Mouse (Mus musculus) heart, postnatal 0 days (tissue): ENCODE data around the gene Sorcs2. TPM values are rescaled to one million over a fixed set of nuclear protein-coding genes. Genes with fewer than 3 reads are reported as not detected.

Experiments
- ATAC-seq: fragments of 200-750 bp; cut with Nextera tagmentation; 2 replicates; pipeline ENCODE4 v1.8.0; 2017; ENCODE audit warnings: low read depth, moderate number of reproducible peaks, moderate library complexity; ENCODE audit not compliant: insufficient read depth
- DNase-seq: peaks from one replicate; pipeline ENCODE4 v3.0.0-alpha.2; 2016; ENCODE audit warnings: low spot score
- H3K27ac ChIP-seq: fragments of 300-500 bp; sonication (generic); 2 replicates; pipeline ENCODE4 v1.5.1; 2014; ENCODE audit warnings: low read depth, mild to moderate bottlenecking
- H3K27me3 ChIP-seq: fragments of 300-500 bp; sonication (generic); 2 replicates; pipeline ENCODE4 v1.6.1; 2014; ENCODE audit warnings: low read length, mixed read lengths; ENCODE audit not compliant: control insufficient read depth, insufficient read depth
- H3K36me3 ChIP-seq: fragments of 300-500 bp; sonication (generic); replicated peaks from 2 replicates; pipeline ENCODE4 v1.6.1; 2014; ENCODE audit warnings: low read length, mixed read lengths; ENCODE audit not compliant: control insufficient read depth, insufficient read depth
- H3K4me1 ChIP-seq: fragments of 300-500 bp; sonication (generic); 2 replicates; pipeline ENCODE4 v1.6.1; 2014; ENCODE audit warnings: antibody characterized with exemption; ENCODE audit not compliant: control insufficient read depth, insufficient read depth
- H3K4me2 ChIP-seq: fragments of 300-500 bp; sonication (generic); 2 replicates; pipeline ENCODE4 v1.6.1; 2014; ENCODE audit warnings: low read depth, mild to moderate bottlenecking, low read length, moderate library complexity
- H3K4me3 ChIP-seq: fragments of 300-500 bp; sonication (generic); 2 replicates; pipeline ENCODE4 v1.5.1; 2014; ENCODE audit warnings: low read depth, low read length
- H3K9ac ChIP-seq: fragments of 300-500 bp; sonication (generic); replicated peaks from 2 replicates; pipeline ENCODE4 v1.6.1; 2014; ENCODE audit warnings: low read depth, low read length, mixed read lengths
- H3K9me3 ChIP-seq: fragments of 300-500 bp; sonication (generic); replicated peaks from 2 replicates; pipeline ENCODE4 v1.6.1; 2016; ENCODE audit warnings: low read length; ENCODE audit not compliant: control insufficient read depth
- CTCF ChIP-seq: IDR thresholded peaks from 2 replicates; pipeline ENCODE4 v1.5.1; 2016; ENCODE audit warnings: antibody characterized with exemption, control low read depth, low read depth
- EP300 ChIP-seq: IDR thresholded peaks from 2 replicates; pipeline ENCODE4 v1.6.1; 2016; ENCODE audit warnings: antibody characterized with exemption, low read depth
- WGBS: fragments of 180-500 bp; shearing (Covaris S2); extraction: QIAGEN DNeasy Blood & Tissue Kit; methylation state at CpG from one replicate; pipeline ENCODE4 v1.1.7; 2014; 5-methylcytosine and 5-hydroxymethylcytosine counted together
- polyA plus RNA-seq: library from polyadenylated mRNA; unstranded; fragments of >200 nt; fragmentation: Nextera tagmentation; extraction: Ambion mirVana; gene quantifications from 2 replicates; pipeline ENCODE4 v1.2.1, GENCODE M21; 2015
- total RNA-seq: library from RNA; depleted of rRNA; stranded (reverse); fragments of >200 nt; gene quantifications from 2 replicates; pipeline ENCODE4 v1.2.3, GENCODE M21; 2014; ENCODE audit warnings: low replicate concordance

Gene Sorcs2
- total and polyA plus RNA-seq, 2 experiments from 2014 or later: 3.7 to 32.6 TPM

GRCm38 (mm10) chr5:36007649-36008048, 390.3 kb downstream of the Sorcs2 start:
- 77% methylated on average over 10 of the region's 10 CpGs for WGBS

DNA sequence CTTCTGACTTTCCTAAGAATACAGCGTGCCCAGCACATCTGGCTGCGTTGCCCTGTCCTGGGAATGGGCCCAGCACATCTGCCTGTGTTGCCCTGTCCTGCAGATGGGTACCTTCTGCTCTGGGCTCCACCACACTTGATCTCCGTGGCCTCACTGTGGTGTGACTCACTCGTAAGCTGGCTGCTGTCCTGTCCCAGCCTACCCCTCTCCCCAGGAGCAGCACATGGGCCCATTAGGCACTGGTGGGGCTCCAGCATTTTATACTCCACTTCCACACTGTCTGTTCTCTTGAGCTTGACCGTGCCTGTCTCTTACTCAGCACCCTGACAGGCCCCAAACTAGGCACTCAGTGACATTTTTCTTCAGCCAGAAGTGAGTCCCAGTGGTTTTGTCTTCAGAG, 391.4 kb downstream of the Sorcs2 start:
- no peak for DNase-seq
- Histone ChIP-seq H3K4me2 (no peak overlapping the region), H3K4me3 (no peak overlapping the region), H3K4me1 (no peaks in the 10 kb centered on the region), H3K9ac (no peak overlapping the region), H3K36me3 (peaks cover 17% of the 10 kb centered on the region), H3K9me3 (no peaks in the 10 kb centered on the region), H3K27ac (no peak overlapping the region), H3K27me3 (no peaks in the 10 kb centered on the region)
- 60% methylated on average over 5 of the region's 5 CpGs for WGBS
- TF ChIP-seq CTCF (no peak), EP300 (no peak)
- peak; percentile 8; the same call in 1 of the 2 replicates for ATAC-seq

More at GRCm38 (mm10) chr5:36007649-36008048, 390.3 kb downstream of the Sorcs2 start:
- TF ChIP-seq CTCF: no peak
- H3K4me2 ChIP-seq: no peak overlapping the region
- no peak for DNase-seq
- H3K4me3 ChIP-seq: no peak overlapping the region
- H3K9ac ChIP-seq: no peak overlapping the region
- peaks cover 6% of the 10 kb centered on the region; the same call in 1 of the 2 replicates for H3K36me3 ChIP-seq
- no peaks in the 10 kb centered on the region for H3K9me3 ChIP-seq
- no peaks in the 10 kb centered on the region for H3K27me3 ChIP-seq
- H3K4me1 ChIP-seq: no peaks in the 10 kb centered on the region
- ATAC-seq: no peak
- H3K27ac ChIP-seq: no peak overlapping the region

DNA sequence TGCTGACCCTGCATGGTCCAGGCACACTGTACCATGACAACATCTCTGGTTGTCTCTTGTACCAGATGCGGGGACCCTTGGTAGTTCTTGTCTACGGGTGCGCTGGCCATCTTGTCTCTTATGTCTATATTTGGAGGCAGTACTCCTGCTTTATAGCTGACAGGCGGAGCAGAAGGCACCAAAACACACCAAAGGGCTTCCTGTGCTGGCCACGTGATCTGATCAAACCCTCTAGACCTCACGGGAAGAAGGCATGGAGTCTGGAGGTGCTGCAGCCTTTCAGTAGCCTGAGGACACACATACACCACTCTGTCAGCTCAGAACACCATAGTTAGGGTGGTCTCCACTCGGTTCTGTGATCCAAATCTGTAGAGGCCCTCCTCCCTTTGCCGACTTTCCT, 391.8 kb downstream of the Sorcs2 start:
- Histone ChIP-seq H3K4me3 (no peak overlapping the region), H3K4me1 (no peaks in the 10 kb centered on the region), H3K27ac (no peak overlapping the region), H3K36me3 (peaks cover 22% of the 10 kb centered on the region), H3K9ac (no peak overlapping the region), H3K4me2 (no peak overlapping the region), H3K9me3 (no peaks in the 10 kb centered on the region), H3K27me3 (no peaks in the 10 kb centered on the region)
- TF ChIP-seq CTCF: no peak
- TF ChIP-seq EP300: no peak
- DNase-seq (no peak), ATAC-seq (no peak)
- WGBS: 63% methylated on average over 8 of the region's 8 CpGs

GRCm38 (mm10) chr5:36003797-36004196, 394.1 kb downstream of the Sorcs2 start:
- no peak overlapping the region for H3K4me2 ChIP-seq
- no peaks in the 10 kb centered on the region for H3K27me3 ChIP-seq
- peaks cover 44% of the 10 kb centered on the region for H3K36me3 ChIP-seq
- H3K4me1 ChIP-seq: no peaks in the 10 kb centered on the region
- no peaks in the 10 kb centered on the region for H3K9me3 ChIP-seq
- 77% methylated on average over 10 of the region's 10 CpGs for WGBS
- no peak for ATAC-seq
- H3K27ac ChIP-seq: no peak overlapping the region
- TF ChIP-seq CTCF: no peak
- no peak for TF ChIP-seq EP300
- no peak for DNase-seq
- H3K4me3 ChIP-seq: no peak overlapping the region
- no peak overlapping the region for H3K9ac ChIP-seq

- WGBS: 82% methylated on average over 11 of the region's 11 CpGs
- peaks cover 84% of the 10 kb centered on the region for H3K36me3 ChIP-seq
- no peaks in the 10 kb centered on the region for H3K27me3 ChIP-seq
- H3K4me3 ChIP-seq: no peak overlapping the region
- no peak overlapping the region for H3K9ac ChIP-seq
- H3K27ac ChIP-seq: no peak overlapping the region
- no peak overlapping the region for H3K4me2 ChIP-seq
- no peak for DNase-seq
- H3K4me1 ChIP-seq: no peaks in the 10 kb centered on the region
- TF ChIP-seq CTCF: no peak
- TF ChIP-seq EP300: no peak
- no peak for ATAC-seq
- no peaks in the 10 kb centered on the region for H3K9me3 ChIP-seq
Measured at GRCm38 (mm10) chr5:35989986-35990735, 407.8 kb downstream of the Sorcs2 start.

DNA sequence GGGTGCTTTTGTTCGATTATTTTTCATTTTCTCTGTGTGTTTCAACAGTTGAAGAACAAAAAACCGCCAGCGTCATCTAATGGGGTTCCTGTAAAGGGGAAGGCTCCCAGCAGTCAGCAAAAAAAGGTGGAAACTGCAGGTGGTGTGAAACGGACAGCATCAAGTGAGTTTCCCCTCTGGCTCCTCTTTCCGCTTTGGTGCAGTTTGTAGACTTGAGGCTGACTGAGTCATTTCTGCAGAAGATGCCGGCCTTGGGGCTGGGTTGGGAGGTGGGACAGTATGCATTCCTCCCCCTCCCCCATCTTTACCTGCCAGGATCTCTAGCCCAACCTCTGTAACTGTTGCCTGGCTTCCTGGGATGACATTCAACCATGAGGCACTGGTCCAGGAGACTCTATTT, 408.4 kb downstream of the Sorcs2 start:
- H3K4me3 ChIP-seq: no peak overlapping the region
- H3K9me3 ChIP-seq: no peaks in the 10 kb centered on the region
- no peak overlapping the region for H3K9ac ChIP-seq
- no peak for ATAC-seq
- no peaks in the 10 kb centered on the region for H3K27me3 ChIP-seq
- H3K4me2 ChIP-seq: no peak overlapping the region
- H3K36me3 ChIP-seq: peaks cover 88% of the 10 kb centered on the region
- no peak overlapping the region for H3K27ac ChIP-seq
- no peak for DNase-seq
- TF ChIP-seq CTCF (no peak), EP300 (no peak)
- H3K4me1 ChIP-seq: no peaks in the 10 kb centered on the region
- whole genome bisulfite sequencing: 85% methylated on average over 6 of the region's 6 CpGs
